Mouse (Mus musculus): ENCODE data around the gene Pole4. TPM values are rescaled to one million over a fixed set of nuclear protein-coding genes. Genes with fewer than 3 reads are reported as not detected.

Gene Pole4
- polyA plus RNA-seq (2014; fragmentation: Nextera tagmentation; extraction: Ambion mirVana) = 120 and 136 TPM in 2 replicates

DNA sequence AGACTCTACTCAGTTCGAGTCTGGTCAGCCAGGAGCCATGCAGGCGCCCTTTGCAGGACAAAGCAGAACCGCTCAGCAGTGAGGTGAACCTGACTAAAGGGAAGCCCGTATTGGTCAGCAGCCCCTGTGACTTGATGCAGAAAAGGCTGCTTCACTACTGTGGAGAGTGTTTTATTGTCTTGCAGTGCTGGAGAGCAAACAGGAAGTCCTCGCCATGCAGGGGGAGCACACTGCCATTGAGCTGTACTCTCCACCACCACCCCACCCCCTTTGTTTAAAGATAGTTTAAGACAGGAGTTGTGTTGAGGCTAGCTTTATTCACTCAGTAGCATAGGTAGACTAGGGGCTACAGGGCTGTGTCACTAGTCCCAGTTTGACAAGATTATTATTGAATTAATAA, at the start of gene Pole4:
Gene Pole4, minus strand, starts transcription at position 145 of the 400 bp plus-strand sequence.
- Histone ChIP-seq H3K9ac (ENCODE audit: low read depth, low read length) (no peak within 1 kb of the TSS), H3K27me3 (ENCODE audit: control insufficient read depth, insufficient read depth, low read length) (no peaks in the 10 kb centered on the region), H3K4me1 (ENCODE audit: control insufficient read depth, insufficient read depth, low read length) (no peaks in the 10 kb centered on the region), H3K4me3 (ENCODE audit: low read length) (no peak within 1 kb of the TSS), H3K36me3 (ENCODE audit: control insufficient read depth, insufficient read depth, low read length) (no peaks in the 10 kb centered on the region), H3K27ac (ENCODE audit: low read depth, low read length) (no peak within 1 kb of the TSS), H3K4me2 (replicated peaks; ENCODE audit: low read depth, low read length) (no peak within 1 kb of the TSS), H3K9me3 (ENCODE audit: control insufficient read depth, low read length) (no peaks in the 10 kb centered on the region)
- no peak for ATAC-seq (ENCODE audit: low FRiP score, low TSS enrichment)
- 77% methylated on average over 5 of the region's 5 CpGs for WGBS

DNA sequence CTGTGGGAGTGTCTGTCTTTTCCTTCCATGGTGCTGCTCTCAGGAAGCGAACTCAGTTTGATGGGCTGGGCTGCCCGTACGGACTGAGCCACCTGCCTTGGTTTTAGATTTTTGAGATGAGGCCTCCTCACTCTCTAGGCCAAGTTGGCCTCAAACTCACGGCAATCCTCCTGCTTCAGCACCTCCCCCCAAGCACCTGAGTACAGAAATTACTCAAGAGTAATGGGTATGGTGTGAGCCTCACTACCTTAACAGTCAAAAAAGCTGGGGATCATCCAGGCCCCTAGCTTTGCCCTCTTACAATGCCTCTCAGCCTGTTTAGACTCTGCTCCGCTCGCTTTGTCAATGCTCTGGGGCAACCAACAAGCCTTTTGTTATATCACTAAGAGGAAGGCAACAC, 49.6 kb upstream of the Pole4 start:
- no peak overlapping the region for H3K4me3 ChIP-seq (ENCODE audit: low read length)
- no peak overlapping the region for H3K4me2 ChIP-seq (replicated peaks; ENCODE audit: low read depth, low read length)
- 89% methylated on average over 6 of the region's 6 CpGs for WGBS
- ATAC-seq (ENCODE audit: low FRiP score, low TSS enrichment) = no peak
- H3K4me1 ChIP-seq (ENCODE audit: control insufficient read depth, insufficient read depth, low read length) = no peaks in the 10 kb centered on the region
- H3K27me3 ChIP-seq (ENCODE audit: control insufficient read depth, insufficient read depth, low read length) = no peaks in the 10 kb centered on the region
- H3K9ac ChIP-seq (ENCODE audit: low read depth, low read length) = no peak overlapping the region
- H3K9me3 ChIP-seq (ENCODE audit: control insufficient read depth, low read length) = no peaks in the 10 kb centered on the region
- H3K36me3 ChIP-seq (ENCODE audit: control insufficient read depth, insufficient read depth, low read length) = peaks cover 7% of the 10 kb centered on the region
- no peak overlapping the region for H3K27ac ChIP-seq (ENCODE audit: low read depth, low read length)

DNA sequence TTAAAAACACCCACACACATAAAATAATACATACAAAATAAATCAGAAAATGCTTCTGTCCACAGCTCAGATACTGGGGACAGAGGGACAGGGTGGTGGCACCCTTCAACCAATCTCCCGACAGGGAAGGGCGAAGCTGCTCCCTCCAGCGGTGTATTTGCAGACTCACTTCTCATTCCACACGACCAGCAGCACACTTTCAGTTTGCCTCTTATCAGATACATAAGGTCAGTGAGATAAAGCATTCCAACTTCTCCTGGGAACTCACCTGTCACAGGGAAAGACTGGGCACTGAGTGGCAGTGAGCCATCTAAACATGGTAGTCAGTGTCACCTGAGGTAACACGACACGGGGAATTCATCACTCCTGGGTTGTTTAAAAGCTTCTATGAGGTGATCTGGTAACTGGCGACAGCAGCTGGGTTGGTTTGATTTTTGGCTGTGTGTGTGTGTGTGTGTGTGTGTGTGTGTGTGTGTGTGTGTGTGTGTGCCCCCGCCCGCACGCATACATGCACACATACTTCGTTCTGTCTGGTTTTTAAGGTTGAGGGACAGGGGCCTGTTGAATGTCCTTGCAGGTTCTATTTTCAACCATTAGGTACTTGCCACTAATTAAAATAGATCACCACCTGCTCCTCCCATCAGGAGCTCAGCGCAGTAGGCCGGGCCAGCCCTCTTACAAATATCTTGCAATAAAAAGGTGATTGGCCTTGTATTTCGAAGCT, 48.6 kb upstream of the Pole4 start:
- Histone ChIP-seq H3K9ac (ENCODE audit: low read depth, low read length) (no peak overlapping the region), H3K27ac (ENCODE audit: low read depth, low read length) (no peak overlapping the region), H3K4me3 (ENCODE audit: low read length) (no peak overlapping the region), H3K9me3 (ENCODE audit: control insufficient read depth, low read length) (no peaks in the 10 kb centered on the region), H3K4me1 (ENCODE audit: control insufficient read depth, insufficient read depth, low read length) (no peaks in the 10 kb centered on the region), H3K4me2 (replicated peaks; ENCODE audit: low read depth, low read length) (no peak overlapping the region), H3K36me3 (ENCODE audit: control insufficient read depth, insufficient read depth, low read length) (peaks cover 7% of the 10 kb centered on the region), H3K27me3 (ENCODE audit: control insufficient read depth, insufficient read depth, low read length) (no peaks in the 10 kb centered on the region)
- WGBS = 86% methylated on average over 14 of the region's 14 CpGs
- ATAC-seq (ENCODE audit: low FRiP score, low TSS enrichment) = no peak

DNA sequence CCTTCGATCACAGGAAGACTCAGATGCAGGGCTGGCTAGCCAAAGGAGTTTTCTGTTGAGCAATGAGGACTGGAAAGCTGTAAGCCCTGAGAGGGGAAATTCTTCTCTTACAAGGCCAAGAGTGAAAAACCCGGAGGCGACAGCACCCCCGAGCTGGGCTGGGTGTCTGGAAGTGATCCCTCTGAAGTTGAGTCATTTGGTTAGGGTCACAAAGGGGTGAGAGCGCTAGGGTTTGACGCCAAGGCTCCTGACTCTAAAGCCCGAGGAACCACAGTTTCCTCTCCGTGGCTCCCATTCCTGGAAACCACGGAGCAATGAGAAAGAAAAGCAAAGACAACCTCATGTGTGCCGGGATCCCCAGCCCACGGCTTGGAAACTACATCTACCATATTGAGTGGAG, 47.9 kb upstream of the Pole4 start:
- Histone ChIP-seq H3K4me2 (replicated peaks; ENCODE audit: low read depth, low read length) (no peak overlapping the region), H3K4me1 (ENCODE audit: control insufficient read depth, insufficient read depth, low read length) (no peaks in the 10 kb centered on the region), H3K9me3 (ENCODE audit: control insufficient read depth, low read length) (no peaks in the 10 kb centered on the region), H3K27ac (ENCODE audit: low read depth, low read length) (no peak overlapping the region), H3K27me3 (ENCODE audit: control insufficient read depth, insufficient read depth, low read length) (no peaks in the 10 kb centered on the region), H3K36me3 (ENCODE audit: control insufficient read depth, insufficient read depth, low read length) (peaks cover 14% of the 10 kb centered on the region), H3K9ac (ENCODE audit: low read depth, low read length) (no peak overlapping the region), H3K4me3 (ENCODE audit: low read length) (no peak overlapping the region)
- no peak for ATAC-seq (ENCODE audit: low FRiP score, low TSS enrichment)
- 46% methylated on average over 11 of the region's 11 CpGs for WGBS

DNA sequence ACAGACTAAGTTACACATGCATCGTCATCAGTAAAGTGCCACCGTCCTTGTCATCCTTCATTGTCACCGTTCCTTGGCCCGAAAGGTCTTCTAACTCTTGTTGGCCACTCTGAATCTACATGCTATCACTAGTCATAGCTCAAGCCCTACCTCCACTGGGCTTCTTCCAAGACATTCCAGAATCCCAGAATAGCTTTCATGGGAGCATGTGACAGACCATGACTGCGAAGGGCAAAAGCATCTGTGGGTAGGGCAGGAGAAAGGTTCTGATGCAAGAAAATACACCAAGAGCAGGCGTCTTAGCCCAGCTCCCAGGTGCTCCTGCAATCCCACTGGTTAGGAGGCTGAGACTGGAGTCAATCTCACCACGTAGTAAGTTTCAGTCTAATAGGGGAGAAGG, 46.6 kb upstream of the Pole4 start:
- Histone ChIP-seq H3K9me3 (ENCODE audit: control insufficient read depth, low read length) (no peaks in the 10 kb centered on the region), H3K36me3 (ENCODE audit: control insufficient read depth, insufficient read depth, low read length) (peaks cover 16% of the 10 kb centered on the region), H3K4me2 (replicated peaks; ENCODE audit: low read depth, low read length) (no peak overlapping the region), H3K27ac (ENCODE audit: low read depth, low read length) (no peak overlapping the region), H3K4me1 (ENCODE audit: control insufficient read depth, insufficient read depth, low read length) (no peaks in the 10 kb centered on the region), H3K4me3 (ENCODE audit: low read length) (no peak overlapping the region), H3K27me3 (ENCODE audit: control insufficient read depth, insufficient read depth, low read length) (no peaks in the 10 kb centered on the region), H3K9ac (ENCODE audit: low read depth, low read length) (no peak overlapping the region)
- no peak for ATAC-seq (ENCODE audit: low FRiP score, low TSS enrichment)
- WGBS = 94% methylated on average over 7 of the region's 7 CpGs

DNA sequence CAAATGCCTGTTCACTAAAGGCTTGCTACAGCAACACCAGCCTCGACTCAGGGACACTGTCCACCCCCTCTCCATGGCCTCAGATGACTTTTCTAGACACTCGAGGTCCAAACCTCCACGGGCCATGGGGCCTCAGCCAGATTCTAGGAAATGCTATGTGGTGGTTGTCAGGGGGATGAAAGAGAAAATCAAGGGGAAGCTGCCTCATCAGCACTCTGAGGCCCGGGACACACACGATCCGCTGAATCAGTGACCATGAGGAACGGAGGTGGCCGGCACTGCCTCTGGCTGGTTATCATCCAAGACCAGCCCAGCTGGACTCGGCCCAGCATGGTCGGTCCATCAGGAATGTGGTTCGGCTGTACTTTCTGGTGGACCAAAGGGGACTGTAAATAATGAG, 45.9 kb upstream of the Pole4 start:
- Histone ChIP-seq H3K4me2 (replicated peaks; ENCODE audit: low read depth, low read length) (no peak overlapping the region), H3K27me3 (ENCODE audit: control insufficient read depth, insufficient read depth, low read length) (no peaks in the 10 kb centered on the region), H3K27ac (ENCODE audit: low read depth, low read length) (no peak overlapping the region), H3K4me1 (ENCODE audit: control insufficient read depth, insufficient read depth, low read length) (no peaks in the 10 kb centered on the region), H3K4me3 (ENCODE audit: low read length) (no peak overlapping the region), H3K9me3 (ENCODE audit: control insufficient read depth, low read length) (no peaks in the 10 kb centered on the region), H3K9ac (ENCODE audit: low read depth, low read length) (no peak overlapping the region), H3K36me3 (ENCODE audit: control insufficient read depth, insufficient read depth, low read length) (peaks cover 16% of the 10 kb centered on the region)
- no peak for ATAC-seq (ENCODE audit: low FRiP score, low TSS enrichment)
- WGBS = 91% methylated on average over 11 of the region's 11 CpGs

DNA sequence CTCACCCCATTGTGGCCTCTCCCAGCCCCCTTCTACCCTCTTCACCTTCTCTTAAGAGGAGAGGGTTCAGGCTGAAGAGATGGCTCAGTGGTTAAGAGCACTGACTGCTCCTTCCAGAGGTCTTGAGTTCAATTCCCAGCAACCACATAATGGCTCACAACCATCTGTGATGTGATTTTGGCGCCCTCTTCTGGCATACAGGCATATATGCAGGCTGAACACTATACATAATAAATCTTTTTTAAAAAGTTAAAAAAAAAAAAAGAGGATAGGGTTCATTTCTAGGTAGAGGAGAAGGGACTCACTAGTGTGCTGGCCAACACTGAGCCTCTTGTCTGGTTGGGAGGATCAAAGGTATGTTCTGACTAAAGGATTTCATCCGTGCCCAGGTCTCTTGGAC, 44.9 kb upstream of the Pole4 start:
- WGBS = 58% methylated on average over 2 of the region's 2 CpGs
- Histone ChIP-seq H3K4me2 (replicated peaks; ENCODE audit: low read depth, low read length) (no peak overlapping the region), H3K4me1 (ENCODE audit: control insufficient read depth, insufficient read depth, low read length) (no peaks in the 10 kb centered on the region), H3K4me3 (ENCODE audit: low read length) (no peak overlapping the region), H3K27ac (ENCODE audit: low read depth, low read length) (no peak overlapping the region), H3K9ac (ENCODE audit: low read depth, low read length) (no peak overlapping the region), H3K36me3 (ENCODE audit: control insufficient read depth, insufficient read depth, low read length) (peaks cover 16% of the 10 kb centered on the region), H3K27me3 (ENCODE audit: control insufficient read depth, insufficient read depth, low read length) (no peaks in the 10 kb centered on the region), H3K9me3 (ENCODE audit: control insufficient read depth, low read length) (no peaks in the 10 kb centered on the region)
- ATAC-seq (ENCODE audit: low FRiP score, low TSS enrichment) = no peak

DNA sequence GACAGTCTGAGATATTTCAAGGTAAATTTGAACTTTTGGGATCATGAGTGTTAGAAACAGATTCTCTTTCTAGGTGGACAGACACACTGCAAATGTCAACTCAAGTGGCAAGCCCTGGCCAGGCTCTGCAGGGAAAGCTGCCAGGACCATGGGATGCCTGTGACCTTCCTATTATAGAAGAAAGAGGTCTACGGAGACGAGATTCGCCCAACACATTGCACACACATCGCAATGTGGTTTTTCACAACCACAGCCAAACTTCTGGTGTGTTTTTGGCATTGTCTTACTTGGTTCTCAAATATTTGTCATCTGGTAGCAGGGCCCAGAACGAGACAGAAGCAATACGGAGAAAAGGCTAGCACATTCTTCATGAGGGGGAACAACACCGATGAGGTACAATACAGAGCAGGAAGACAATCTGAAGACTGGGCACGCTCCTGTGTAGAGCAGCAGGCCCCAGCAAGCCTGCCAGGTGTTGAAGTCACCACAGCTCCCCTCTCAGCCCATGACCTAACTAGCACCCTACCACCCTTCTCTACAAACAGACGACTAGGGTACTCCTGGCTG, 43.0 kb upstream of the Pole4 start:
- Histone ChIP-seq H3K36me3 (ENCODE audit: control insufficient read depth, insufficient read depth, low read length) (peaks cover 16% of the 10 kb centered on the region), H3K27ac (ENCODE audit: low read depth, low read length) (no peak overlapping the region), H3K27me3 (ENCODE audit: control insufficient read depth, insufficient read depth, low read length) (no peaks in the 10 kb centered on the region)

DNA sequence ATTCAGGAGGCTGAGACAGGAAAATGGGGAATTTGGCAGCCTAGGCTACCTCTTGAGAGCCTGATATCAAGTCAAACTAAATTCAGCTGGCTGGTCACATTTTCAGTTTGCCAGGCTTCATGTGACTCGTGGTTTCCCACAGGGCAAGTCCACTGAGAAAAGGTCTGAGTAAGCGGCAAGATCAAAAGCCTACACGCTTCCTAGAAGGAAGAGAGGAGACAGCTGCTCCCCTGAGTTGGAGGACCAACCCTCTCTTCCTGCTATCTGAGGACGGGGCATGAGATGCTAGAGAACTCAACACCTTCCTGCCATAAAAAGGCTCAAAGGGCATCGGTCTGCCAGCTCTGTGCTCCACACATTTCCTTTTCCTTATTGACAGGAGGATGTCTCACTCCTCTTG, 41.9 kb upstream of the Pole4 start:
- ATAC-seq (ENCODE audit: low FRiP score, low TSS enrichment) = no peak
- Histone ChIP-seq H3K4me2 (replicated peaks; ENCODE audit: low read depth, low read length) (no peak overlapping the region), H3K27me3 (ENCODE audit: control insufficient read depth, insufficient read depth, low read length) (no peaks in the 10 kb centered on the region), H3K4me1 (ENCODE audit: control insufficient read depth, insufficient read depth, low read length) (no peaks in the 10 kb centered on the region), H3K36me3 (ENCODE audit: control insufficient read depth, insufficient read depth, low read length) (peaks cover 27% of the 10 kb centered on the region), H3K4me3 (ENCODE audit: low read length) (no peak overlapping the region), H3K9me3 (ENCODE audit: control insufficient read depth, low read length) (no peaks in the 10 kb centered on the region), H3K9ac (ENCODE audit: low read depth, low read length) (no peak overlapping the region), H3K27ac (ENCODE audit: low read depth, low read length) (no peak overlapping the region)
- WGBS = 25% methylated on average over 5 of the region's 5 CpGs

More for the DNA sequence above, 43.0 kb upstream of the Pole4 start:
- no peak for ATAC-seq (ENCODE audit: low FRiP score, low TSS enrichment)
- Histone ChIP-seq H3K9ac (ENCODE audit: low read depth, low read length) (no peak overlapping the region), H3K9me3 (ENCODE audit: control insufficient read depth, low read length) (no peaks in the 10 kb centered on the region), H3K4me2 (replicated peaks; ENCODE audit: low read depth, low read length) (no peak overlapping the region), H3K4me1 (ENCODE audit: control insufficient read depth, insufficient read depth, low read length) (no peaks in the 10 kb centered on the region), H3K4me3 (ENCODE audit: low read length) (no peak overlapping the region)
- 95% methylated on average over 9 of the region's 9 CpGs for WGBS
